Mouse (Mus musculus): ENCODE results near the gene Gphb5. TPM values are rescaled to one million over a fixed set of nuclear protein-coding genes. Genes with fewer than 3 reads are reported as not detected.
"Not testable (repeated sequence)": the region's sequence is repeated elsewhere in the genome, so short reads cannot be mapped to it uniquely, and the experiment has no call there.

Gphb5 gene
- total RNA-seq (2015; ENCODE audit: low replicate concordance) (not detected in 2 replicates), total RNA-seq (2017; ENCODE audit: low replicate concordance) (not detected in 2 replicates)

DNA sequence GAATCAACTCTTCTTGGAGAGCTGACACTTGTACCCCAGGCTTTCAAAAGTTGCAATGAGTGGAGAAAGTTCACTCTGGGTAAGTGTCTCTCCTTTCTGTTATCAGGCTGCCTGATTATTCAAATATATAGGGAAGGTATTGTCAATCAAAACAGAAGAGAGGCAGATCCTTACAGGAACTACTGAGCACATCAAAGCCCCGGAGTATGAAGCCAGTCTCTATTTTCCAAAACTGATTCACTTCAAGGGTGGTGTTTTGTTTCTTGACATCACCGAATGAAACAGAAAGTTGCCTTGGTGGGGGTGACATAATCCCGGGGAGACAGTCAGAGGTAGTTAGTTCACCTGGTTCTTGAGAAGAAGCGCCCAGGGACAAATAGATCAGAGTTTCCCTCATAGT, at the start of gene Gphb5:
TSS of gene Gphb5 (minus strand) at position 101 of the 400 bp plus-strand sequence.
- no peak for ATAC-seq (replicated peaks; ENCODE audit: low FRiP score, poor library complexity, severe bottlenecking)

DNA sequence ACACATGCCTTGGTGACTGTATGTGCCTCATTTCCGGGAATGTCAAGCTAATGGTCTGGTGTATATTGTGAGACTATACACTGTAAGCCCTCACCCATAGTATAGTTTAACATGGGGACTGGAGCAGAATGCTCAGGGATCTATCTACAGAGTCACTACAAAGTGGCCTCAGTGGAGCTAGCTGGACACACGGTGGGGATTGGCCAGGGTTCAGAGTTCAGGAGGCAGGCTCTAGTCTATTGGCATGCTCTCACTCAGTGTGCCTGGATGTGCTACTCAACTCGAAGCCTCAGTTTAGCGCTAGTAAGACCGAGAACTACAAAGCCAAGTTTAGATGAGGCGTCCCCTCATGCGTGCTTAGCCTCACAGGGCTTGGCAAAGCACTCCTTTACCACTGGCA, 49.6 kb upstream of the Gphb5 start:
- no peak for ATAC-seq (replicated peaks; ENCODE audit: low FRiP score, poor library complexity, severe bottlenecking)

DNA sequence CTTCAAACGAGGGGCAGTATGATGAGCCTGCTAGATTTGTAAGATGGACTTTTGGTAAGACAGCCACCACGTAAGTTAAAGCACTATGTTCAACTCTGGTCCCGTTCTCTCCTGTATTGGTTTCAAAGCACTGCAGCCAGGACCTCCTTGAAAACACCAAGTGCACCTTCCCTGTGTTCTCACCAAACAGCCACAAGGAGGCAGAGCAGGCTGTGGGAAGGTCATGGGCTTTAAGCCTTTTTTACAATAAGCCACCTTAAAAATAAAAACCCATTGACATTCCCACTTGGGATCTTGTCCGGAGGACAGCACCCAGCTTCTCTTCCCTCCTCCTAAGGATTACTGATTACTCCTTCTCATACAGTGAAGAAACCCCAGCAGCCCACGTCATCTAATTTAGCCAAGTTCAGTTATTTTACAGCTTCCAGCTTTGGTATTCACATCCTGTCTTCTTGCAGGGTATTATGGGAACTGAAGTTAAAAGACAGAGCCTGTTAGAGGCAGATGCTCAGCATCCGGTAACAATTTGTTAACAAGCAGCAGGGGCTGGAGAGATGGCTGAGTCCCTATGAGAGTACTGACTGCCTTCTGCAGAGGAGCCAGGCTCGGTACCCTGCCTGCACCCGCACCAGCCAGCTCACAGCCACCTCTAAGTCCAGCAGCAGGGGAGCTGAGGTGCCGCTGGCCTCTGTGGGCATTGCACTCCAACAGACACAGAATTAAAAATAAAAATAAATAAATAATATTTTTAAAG, 47.6 kb upstream of the Gphb5 start:
- no peak for ATAC-seq (replicated peaks; ENCODE audit: low FRiP score, poor library complexity, severe bottlenecking)

DNA sequence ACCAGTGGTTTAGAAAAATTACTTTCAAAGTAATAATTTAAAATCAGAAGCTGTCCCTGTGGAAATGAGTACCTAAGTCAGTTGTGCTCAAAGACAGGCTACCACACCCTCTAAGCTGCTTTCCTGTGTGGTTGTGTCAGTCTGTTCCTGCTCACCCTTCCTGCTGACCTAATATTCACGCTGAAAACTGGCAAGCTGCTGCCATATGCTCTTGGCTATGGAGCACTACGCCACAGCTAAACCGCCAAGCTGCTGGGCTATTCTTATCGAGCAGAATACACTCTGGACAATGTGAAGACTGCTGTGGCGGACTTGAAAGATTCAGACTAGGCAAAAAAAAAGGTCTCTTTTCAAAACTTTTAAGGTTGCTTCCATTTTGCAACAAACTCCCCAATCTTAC, 44.0 kb upstream of the Gphb5 start:
- ATAC-seq (replicated peaks; ENCODE audit: low FRiP score, poor library complexity, severe bottlenecking) = no peak

DNA sequence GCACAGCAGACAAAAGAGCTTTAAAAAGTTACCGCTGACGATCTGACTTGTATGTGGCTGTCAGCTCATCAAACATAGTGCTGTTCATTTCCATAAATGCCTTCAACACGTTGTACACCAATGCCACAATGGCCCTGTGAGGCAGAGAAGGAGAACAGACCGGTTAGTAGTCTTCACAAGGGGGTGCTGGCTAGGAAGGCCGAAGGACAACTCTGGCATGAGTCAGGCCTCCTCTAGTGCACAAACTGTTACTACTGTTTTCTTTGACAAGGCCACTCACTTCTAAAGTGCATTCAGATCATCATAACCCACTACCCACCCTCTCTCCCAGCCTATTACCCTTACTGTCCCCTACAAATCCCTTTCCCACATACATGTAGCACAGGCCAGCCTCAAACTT, 43.1 kb upstream of the Gphb5 start:
- ATAC-seq (replicated peaks; ENCODE audit: low FRiP score, poor library complexity, severe bottlenecking) = no peak

DNA sequence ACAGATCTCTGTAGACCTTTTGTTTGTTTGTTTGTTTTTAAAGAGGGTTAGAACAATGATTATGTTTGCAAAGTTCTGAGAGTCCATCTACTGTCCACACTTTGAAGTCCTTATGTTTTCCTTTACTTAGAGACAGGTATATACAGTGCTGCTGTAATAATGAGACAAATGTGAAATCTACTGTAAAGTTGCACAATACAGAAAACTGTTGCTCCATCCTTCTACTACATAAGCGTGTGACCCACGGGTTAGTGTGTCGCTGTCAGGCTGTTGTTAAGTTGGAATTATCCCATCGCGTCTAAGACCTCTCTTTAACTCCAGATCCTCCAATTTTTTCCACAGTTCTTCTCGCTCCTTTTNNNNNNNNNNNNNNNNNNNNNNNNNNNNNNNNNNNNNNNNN, 36.9 kb upstream of the Gphb5 start:
- no peak for ATAC-seq (replicated peaks; ENCODE audit: low FRiP score, poor library complexity, severe bottlenecking)

DNA sequence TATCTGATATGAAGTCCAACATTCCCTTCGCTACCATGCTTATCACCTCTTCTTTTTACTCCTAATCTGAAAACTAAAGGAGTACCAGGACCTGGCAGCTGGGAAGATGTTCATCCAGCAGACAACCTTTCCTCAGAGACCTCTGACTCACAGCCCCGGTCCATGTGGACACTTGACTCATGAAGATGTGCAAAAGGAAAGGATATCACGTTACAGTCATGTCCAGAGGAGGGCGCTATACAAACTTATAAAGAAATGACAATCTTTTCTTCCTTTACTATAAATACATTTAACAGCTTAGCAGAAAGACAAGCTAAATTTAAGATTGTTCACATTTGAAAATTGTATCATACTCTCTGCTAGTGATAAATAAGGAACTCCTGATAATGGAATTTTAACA, 36.4 kb upstream of the Gphb5 start:
- no peak for ATAC-seq (replicated peaks; ENCODE audit: low FRiP score, poor library complexity, severe bottlenecking)

DNA sequence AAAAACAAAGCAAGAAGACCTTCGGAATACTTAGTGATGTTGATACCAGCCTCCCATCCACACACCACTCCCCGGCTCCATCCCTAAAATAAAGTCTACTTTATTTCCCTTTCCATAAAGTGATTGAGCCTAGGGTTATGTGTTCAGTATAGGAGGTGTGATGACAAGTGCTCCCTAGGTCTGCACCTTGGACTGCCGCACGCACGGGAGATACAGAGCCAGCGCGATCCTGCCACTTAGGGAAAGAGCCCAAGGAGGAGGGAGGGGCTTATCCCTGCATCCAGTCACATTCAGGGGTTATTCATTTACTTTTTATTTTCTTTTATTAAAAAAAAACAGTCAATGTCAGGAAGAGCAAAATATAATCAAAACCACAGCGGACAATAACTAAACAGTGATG, 34.0 kb upstream of the Gphb5 start:
- no peak for ATAC-seq (replicated peaks; ENCODE audit: low FRiP score, poor library complexity, severe bottlenecking)

DNA sequence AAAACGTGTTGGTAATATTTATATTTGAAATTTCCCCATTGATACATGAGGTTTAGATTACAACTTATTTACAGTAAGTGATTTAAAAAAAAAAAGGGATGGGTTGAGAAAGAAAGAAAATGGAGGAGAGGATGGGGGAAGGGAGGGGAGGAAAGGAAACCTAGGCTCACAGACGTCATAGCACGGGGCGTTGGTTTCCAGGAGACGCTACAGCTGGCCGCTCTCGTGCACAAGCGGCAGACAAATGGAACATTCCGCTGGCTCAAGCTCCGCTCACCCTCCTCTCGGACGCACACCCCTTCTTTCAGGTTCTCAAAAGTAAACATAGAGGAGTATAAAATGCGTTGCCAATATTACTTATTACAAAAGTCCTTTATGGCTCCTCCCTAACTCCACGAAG, 33.4 kb upstream of the Gphb5 start:
- no peak for ATAC-seq (replicated peaks; ENCODE audit: low FRiP score, poor library complexity, severe bottlenecking)

DNA sequence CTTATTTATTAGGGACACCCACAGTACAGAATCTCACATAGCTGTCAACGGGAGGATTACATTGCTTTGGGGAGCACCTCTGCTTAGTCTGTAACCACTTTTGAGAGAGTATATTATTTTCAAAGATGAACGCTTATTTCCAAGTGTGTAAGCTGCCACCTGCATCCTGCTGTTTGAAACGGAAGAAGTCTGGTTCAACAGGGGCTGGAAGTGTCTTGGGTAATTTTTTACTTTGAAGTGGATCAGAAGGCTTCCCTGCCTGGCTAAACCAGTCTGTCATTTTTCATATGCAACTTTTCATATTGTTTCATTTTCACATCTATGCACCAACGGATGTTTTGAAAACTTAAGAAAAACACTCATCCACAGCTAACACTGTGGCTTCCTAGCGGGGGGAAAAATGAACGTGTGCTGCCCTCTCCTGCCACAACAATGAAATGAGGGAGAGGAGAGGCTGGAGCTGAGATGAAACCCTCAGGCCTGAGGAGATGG, 32.9 kb upstream of the Gphb5 start:
- no peak for ATAC-seq (replicated peaks; ENCODE audit: low FRiP score, poor library complexity, severe bottlenecking)

DNA sequence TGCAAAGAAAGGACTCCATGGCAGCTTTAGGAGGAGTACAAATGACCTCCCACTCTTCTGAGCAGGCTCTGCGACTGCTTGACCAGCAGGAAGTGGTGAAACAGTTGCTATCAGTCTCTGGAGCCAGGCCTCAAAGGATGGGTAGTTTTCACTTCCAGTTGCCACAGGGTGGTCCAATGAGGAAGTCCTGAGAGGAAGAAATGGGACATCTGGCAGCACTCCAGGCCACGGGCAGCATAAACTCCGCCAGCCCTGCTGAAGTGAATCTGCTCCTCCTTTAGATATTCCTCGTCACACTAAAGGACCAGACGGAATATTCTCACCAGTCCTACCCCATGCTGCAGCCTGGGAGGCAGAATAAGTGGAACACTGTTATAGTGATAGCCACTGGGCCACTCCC, 32.3 kb upstream of the Gphb5 start:
- no peak for ATAC-seq (replicated peaks; ENCODE audit: low FRiP score, poor library complexity, severe bottlenecking)

DNA sequence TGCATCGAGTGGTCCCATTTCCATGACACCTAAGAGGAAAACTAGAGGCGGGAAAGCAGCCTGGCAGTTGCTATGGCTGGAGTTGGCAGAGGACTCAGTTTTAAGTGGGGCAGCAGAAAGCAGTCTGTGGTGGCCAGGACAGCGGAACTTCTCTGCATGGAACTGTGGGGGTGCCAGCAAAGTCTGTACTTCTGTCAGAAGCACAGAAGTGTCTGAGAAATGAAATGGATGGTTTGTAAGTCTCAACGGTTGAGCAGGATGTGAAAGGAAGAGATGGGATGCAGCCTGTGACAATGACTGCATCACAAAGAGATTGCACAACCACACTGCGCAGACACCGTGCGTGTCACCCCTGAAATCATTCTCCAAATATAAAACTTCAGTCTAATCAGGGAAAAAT, 29.7 kb upstream of the Gphb5 start:
- ATAC-seq (replicated peaks; ENCODE audit: low FRiP score, poor library complexity, severe bottlenecking) = no peak

DNA sequence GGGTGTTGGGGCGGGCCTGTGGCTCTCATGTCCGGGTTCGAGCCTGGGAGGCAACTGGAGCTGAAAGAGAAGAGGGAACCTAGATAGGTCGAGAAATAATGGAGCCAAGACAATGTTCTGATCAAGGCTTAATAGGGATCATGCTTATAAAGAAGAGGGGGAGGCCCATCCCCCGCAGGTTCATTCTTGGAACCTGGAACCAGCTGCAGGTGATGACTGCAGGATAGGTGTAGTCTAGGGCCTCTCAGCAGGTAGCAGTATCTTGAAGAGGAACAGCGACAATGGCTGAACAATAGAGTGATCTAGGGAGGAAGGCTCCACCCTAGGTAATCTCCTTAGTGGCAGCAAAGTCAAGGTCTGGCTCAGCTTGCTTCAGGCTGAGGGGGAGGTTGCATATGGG, 15.8 kb upstream of the Gphb5 start:
- ATAC-seq (replicated peaks; ENCODE audit: low FRiP score, poor library complexity, severe bottlenecking) = not testable (repeated sequence)

DNA sequence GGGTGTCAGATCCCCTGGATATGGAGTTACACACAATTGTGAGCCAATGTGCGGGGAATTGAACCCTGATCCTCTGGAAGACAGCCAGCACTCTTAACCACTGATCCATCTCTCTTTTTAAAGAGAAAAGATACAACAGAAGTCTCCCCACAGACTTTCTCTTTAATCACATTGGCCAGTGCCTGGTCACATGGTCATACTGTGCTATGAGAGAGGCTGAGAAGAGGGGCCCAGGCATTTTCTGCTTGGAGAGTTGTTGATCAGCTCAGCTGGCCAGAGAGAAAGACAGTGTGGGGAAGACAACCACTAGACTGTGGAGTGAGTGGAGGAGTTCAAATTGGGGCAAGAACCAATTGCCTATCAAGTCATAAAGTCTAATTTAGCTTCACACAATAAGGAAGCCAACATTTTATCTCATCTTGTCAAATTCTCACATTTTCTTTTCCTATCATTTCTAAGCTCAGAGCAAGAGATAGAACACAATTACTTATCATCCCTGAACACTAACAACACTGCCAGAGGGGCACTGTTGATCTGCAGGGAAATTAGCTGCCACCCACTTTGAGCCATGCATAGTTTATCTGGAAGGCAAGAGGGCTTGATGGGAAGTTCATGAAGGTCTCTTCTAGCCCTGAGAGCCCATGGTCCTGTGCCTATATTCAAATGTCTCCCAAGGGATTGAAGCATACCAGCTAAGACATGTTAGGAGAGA, 13.3 kb upstream of the Gphb5 start:
- no peak for ATAC-seq (replicated peaks; ENCODE audit: low FRiP score, poor library complexity, severe bottlenecking)

DNA sequence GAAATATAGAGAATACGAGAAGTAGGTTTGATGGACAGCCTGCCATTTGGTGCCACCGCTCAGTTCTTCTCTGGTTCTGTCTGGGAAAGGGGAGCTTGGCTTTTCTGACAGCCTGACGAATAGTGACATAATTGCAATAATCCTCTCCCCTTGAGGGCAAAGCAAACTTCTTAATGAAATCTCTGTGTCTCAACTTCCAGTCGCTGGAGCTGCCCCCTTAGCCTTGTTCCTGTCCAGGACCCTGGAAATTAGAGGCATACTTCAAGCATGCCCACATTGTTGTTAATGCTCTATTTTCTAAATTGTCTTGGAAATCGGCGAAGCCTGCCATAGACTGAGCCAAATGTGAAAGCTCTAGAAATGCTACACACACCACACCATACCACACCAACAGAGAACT, 12.1 kb upstream of the Gphb5 start:
- no peak for ATAC-seq (replicated peaks; ENCODE audit: low FRiP score, poor library complexity, severe bottlenecking)

DNA sequence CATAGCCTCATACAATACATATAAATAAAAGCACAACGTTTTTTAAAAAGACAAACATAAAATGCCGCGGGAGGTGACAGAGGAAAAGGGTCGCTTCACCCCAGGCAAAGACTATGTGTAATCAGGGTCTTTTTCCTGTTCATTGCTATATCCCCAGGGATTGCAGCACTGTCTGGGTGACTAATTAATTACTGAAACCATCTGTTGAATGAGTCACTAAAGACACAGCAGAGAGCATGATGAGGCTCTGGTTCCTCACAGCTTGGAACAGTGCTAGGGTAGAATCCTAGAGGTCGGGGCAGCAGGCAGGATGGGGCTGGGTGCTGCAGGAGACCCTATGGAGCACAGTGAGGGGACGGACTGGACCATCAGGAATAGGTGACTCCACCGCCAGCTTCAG, 9.3 kb upstream of the Gphb5 start:
- ATAC-seq (replicated peaks; ENCODE audit: low FRiP score, poor library complexity, severe bottlenecking) = no peak

DNA sequence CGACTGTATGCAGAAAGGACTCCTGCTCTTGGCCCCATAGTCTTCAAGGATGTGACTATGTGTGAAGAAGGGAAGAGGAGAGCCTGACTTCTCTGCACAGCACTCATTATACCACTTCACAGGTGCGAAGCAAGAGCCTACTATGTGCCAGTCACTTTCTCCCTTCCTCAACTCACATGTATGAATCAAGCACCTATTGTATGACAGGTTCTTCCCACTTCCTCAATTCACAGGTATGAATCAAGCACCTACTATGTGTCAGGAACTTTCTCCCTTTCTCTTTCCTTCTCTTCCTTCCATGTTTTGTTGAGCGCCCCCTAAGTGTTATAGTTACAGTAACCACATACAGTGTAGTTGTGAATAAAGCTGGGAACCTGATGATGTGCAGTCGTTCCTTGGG, 8.2 kb upstream of the Gphb5 start:
- no peak for ATAC-seq (replicated peaks; ENCODE audit: low FRiP score, poor library complexity, severe bottlenecking)

DNA sequence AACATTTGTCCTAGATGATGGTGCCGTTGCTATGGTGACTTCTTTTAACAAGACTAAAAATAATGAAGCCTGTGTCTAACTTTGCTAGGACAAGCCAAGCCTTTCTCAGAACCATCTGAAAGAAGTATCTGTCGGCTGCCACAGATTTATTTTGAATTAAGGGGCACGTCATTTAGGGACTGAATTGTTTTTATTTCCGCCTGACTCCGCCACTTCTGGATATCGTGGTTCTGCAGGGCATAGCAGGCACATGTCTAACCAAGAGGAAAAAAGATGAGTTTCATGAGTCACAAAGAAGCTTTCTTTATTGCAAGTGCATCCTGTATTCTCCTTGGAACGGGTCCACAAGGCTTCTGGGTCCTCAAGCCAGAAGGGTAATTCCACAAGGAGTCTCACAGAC, 7.8 kb upstream of the Gphb5 start:
- no peak for ATAC-seq (replicated peaks; ENCODE audit: low FRiP score, poor library complexity, severe bottlenecking)

DNA sequence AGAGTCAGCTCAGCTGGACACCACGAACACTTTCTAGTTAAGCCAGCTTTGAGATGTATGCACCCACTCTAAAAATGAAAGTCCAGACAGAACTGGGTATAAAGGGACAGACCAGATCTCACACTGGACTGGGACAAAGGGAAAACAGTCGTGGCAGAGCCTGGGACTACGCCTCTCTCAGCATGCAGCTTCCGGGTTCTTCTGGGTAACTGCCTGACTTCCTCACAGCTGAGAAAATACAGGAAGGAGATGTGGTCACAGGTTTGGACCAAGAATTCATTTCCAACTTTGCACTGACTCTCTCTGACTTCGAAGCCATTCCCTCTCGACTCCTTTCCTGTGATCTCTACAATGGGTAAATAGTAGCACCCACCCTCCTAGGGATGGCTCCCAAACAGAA, 1.6 kb downstream of the Gphb5 start:
- ATAC-seq (replicated peaks; ENCODE audit: low FRiP score, poor library complexity, severe bottlenecking) = no peak

DNA sequence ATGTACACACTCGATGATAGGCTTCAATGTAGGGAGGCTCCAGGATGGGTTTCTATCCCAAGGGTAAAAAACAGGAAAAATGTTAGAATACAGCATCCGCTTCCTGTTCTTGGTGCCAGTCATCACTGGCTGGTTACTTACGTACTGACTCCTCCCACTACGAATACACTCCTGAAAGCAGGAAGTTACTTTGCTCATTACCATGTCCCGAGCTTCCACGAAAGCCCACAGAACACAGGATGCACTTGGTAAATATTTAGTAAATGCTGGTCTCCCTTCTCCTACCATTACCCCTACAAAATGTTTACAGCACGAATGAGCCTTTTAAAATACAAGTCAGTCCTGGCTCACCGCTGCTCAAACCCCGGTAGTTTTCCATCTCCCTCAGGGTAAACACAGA, 3.6 kb downstream of the Gphb5 start:
- no peak for ATAC-seq (replicated peaks; ENCODE audit: low FRiP score, poor library complexity, severe bottlenecking)

DNA sequence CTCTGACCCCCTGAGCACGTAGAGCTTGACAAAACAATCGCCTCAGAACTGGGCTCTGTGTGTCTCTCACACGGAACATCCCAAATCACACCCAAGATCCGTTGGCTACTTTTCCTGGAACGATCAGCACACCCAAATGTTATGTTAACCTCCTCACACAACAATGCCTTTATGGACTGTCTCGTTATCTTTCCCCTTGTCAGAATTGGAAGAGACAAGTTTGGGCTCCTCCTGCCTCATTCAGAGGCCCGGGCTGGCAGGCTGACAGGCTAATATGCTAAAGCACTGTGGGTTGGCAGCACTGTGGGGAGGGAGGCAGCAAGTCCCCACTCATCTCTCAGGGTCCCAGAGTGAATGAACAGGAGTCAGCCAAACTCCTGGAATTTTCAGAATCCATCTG, 19.5 kb downstream of the Gphb5 start:
- no peak for ATAC-seq (replicated peaks; ENCODE audit: low FRiP score, poor library complexity, severe bottlenecking)
